Mouse (Mus musculus) cortical plate, adult 2 months (tissue): ENCODE data around the gene Zfp52.

ENCODE experiments used
- CTCF ChIP-seq: fragments of 200-500 bp; IDR thresholded peaks from 2 replicates; pipeline ENCODE4 v1.5.1; 2011; ENCODE audit warnings: mild to moderate bottlenecking, control low read depth, low read length; ENCODE audit not compliant: insufficient read depth; ENCODE audit errors: extremely low read depth
- POLR2A ChIP-seq: fragments of 200-500 bp; IDR thresholded peaks from 2 replicates; pipeline ENCODE4 v1.6.1; 2011; ENCODE audit warnings: mild to moderate bottlenecking, low read length, control low read depth; ENCODE audit not compliant: insufficient read depth; ENCODE audit errors: extremely low read depth

DNA sequence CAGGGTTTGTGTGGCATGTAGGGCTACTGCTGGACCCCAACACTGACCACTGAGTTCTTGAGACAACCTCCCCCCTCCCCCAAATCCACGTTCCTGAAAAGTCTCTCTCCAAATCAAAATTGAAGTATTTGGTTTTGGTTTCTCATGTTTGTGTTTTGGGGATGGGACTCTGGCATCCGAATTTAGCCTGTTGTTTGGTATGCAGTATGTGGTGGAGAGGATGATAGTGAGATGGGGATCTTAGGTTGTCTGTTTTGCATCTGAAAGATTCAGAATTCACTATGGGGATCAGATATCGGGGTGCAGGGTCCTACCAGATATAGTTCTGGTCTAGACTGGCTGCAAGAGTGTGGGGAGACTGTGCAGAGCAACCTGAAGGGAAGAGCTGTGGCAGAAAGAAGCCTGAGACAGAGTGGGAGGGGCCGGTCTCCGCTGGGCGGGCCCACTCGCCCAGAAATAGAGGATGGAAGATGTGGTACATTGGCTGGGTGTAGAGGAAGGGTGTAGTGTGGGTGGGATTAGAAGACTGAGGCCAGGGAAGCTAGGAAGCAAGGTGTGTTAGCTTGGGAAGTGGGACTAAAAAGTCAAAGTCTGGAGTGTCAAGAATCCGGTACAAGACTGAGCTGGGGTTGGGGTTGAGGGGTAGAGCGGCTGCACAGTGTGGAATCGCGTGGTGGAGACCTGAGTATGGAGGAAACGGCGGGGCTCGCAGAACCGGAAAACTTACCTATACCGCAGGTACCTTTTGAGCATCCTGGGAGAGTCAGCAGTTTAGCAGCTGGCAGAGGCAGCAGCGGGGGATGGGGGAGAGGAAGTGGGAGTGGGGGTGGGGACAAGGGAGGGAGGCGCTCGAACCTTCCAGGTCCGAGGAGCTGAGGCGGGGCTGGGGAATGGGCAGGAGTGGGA is at the start of gene Zfp52:
- no peak for TF ChIP-seq CTCF
- TF ChIP-seq POLR2A: 0 out of 2 replicates have a peak, but pooled peaks have one; percentile 25
